Mouse (Mus musculus): ENCODE measurements around the gene Tnks2.

Tnks2 gene

DNA sequence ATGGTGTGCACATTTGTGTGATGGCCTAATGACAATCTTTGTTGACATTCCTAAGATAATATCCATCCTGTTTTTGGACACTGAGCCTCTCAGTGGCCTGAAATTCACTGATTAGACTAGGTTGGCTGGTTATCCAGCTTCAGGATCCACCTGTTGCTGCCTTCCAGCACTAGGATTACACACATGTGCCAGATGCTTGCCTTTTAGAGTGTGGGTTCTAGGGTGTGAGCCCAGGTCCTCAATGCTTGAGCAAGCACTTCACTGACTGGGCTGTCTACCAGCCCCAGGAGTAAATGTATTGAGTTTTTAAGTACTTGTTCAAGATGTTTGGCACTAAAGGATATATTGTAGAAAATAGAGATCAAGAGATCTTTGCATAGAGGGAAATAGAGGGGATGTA is 104.0 kb downstream of the Tnks2 start:
- DNase-seq, result no peak

DNA sequence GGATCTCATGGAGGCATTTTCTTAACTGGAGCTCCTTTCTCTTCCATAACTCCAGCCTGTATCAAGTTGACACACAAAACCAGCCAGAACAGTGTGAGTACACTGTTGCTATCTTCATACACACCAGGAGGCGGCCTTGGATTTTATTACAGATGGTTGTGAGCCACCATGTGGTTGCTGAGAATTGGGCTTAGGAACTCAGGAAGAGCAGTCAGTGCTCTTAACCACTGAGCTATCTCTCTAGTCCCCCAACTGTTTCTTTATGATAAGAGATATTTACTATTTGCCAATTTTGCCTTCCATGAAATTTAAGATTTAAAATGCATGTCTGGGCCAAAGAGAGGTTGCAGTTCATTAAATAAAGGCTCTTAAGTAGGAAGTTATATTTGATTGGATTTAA is 106.0 kb downstream of the Tnks2 start:
- DNase-seq, result no peak
